Mouse (Mus musculus) naive thymus-derived CD4-positive, alpha-beta T cell, adult 2 months (primary cell): ENCODE data around the gene Cyp2ab1.
"Not testable (repeated sequence)": the region's sequence is repeated elsewhere in the genome, so short reads cannot be mapped to it uniquely, and the experiment has no call there.

ENCODE experiments used
- DNase-seq: peaks from one replicate; pipeline ENCODE4 v3.0.0-alpha.2; 2011; ENCODE audit warnings: low read depth

Cyp2ab1 gene

GRCm38 (mm10) chr16:20325286-20325685 lies at the start of gene Cyp2ab1:
Gene Cyp2ab1, minus strand, starts transcription at chr16:20325404.
- no peak for DNase-seq

DNA sequence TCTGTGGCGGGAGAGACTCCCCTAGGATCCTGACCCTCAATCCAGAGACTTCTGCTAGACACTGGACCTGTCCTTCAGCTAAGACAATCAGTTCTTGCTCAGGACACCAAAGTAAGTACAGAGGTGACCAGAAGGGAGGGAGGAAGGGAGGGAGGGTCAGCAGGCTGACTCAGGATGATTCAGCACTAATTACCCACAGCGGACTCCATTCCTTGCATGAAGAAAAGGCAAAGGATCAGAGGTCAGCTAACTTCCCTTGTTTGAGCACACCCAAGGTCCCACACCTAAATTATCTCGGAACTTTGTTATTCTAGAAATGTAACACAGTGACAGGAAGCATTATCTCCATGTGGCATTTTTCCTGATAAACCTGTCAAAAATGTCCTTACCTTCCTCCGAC lies 46.5 kb upstream of the Cyp2ab1 start:
- DNase-seq, result no peak

- no peak for DNase-seq
These were observed 43.0 kb upstream of the Cyp2ab1 start for GRCm38 (mm10) chr16:20368221-20368620.

DNA sequence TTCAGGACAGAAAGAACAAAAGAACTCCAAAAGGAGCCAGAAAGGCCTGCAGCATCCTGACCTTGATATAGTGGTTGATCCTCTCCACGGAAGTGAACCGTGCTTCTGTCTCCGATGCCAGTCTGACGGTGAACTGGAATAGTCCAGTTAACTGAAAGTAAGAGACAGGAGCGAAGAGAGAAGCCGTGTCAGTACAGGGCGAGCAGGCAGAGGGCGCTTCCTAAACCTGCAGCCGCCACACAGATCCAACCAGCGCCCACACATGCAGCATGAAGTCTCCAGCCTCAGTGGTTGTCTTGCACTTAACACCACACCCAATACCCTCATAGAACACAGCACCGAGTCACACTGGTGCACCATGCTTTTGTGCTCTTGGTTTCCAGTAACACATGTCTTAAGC lies 36.9 kb upstream of the Cyp2ab1 start:
- DNase-seq, result no peak

DNA sequence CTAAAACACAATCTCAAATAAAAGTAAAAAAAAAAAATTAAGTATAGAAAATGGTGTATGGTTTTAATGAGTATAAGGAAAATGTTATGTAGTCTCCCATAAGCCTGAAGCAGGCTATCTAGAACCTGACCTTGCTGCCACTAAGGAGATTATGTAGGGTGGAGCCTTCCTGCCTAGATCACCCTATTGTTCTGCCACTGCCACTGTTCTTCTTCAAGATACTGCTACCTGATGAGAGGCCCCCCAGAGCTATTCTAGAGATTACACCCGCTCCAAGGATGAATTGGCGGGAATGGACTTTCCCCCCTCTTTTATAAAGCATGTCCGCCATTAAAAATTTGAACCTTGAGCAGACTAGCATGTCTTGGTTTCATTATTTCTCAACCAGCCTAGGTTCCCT lies 36.3 kb upstream of the Cyp2ab1 start:
- not testable (repeated sequence) for DNase-seq

GRCm38 (mm10) chr16:20359643-20360295 lies 34.6 kb upstream of the Cyp2ab1 start:
- DNase-seq, result no peak

DNA sequence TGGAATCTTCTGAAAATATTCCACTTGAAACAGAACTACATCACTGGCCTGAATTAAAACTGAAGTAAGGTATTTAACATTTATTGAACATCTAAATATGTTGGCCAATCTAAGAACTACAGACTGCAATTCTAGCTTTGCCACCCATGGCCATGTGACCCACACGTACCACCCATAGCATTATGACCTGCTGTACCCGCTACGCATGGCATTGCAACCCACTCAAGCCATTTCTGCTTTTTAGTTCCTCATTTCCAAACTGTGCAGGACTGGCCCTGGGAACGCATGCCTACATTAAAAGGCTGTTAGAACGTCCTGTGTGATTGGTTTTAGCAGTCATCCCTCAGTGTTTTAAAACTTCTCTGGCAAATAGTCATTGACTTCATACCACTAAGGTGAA lies 32.6 kb upstream of the Cyp2ab1 start:
- DNase-seq, result no peak

DNA sequence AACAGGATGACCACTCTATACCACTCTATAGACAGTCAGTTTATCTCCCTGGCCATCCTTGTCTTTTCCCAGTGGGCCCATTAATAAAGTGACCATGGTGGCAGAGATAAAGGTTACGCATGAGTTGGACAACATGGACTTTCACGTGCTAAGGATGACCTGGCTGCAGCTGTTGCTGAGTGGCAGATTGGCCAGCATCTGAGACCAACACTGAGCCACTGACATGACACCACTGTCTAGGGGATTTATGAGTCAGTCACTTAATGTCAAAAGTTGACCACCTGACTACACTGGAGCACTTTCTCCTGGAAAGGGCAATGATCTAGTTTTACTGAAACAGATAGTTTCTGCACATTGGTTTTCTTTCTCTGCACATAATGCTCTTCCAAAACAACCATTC lies 29.6 kb upstream of the Cyp2ab1 start:
- DNase-seq, result no peak

DNA sequence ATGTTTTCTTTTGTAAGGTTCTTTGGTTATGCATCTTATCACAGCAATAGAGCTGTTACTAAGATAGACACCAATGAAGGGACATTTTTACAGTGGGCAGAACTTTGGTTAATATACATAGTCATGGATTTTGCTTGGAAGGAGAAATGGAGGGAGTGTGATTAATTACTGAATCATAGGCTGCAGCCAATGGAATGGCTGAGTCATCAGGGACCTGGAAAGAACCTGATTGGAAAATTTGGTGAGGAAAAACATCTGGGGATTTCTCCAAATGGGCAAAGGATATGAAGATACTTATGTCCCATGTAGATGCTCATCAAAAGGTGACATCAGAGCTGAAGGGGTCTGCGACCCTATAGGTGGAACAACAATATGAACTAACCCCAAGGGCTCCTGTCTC lies 28.8 kb upstream of the Cyp2ab1 start:
- DNase-seq, result no peak

GRCm38 (mm10) chr16:20345464-20345863 lies 20.3 kb upstream of the Cyp2ab1 start:
- DNase-seq, result no peak

GRCm38 (mm10) chr16:20338616-20339015 lies 13.4 kb upstream of the Cyp2ab1 start:
- no peak for DNase-seq

DNA sequence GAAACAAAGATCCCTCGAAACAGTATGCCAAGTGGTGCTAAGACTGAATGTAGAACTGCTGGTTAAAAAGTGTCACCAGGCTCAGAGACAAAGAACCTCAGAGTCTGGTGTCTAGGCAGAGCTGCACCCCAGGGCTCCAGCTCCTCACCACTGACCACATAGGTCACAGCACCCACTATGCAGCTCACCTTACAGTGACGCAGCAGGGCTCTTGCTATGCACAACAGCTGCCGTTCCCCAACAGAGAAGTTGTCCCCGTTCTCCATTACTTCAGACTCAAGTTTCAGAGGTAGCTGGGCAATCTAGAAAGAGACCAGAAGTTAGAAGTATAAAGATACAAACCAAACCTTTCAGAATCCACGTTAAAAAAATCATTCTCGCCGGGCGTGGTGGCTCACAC lies 9.7 kb upstream of the Cyp2ab1 start:
- DNase-seq, result no peak

- no peak for DNase-seq
These were observed 3.1 kb upstream of the Cyp2ab1 start for GRCm38 (mm10) chr16:20328306-20328705.

DNA sequence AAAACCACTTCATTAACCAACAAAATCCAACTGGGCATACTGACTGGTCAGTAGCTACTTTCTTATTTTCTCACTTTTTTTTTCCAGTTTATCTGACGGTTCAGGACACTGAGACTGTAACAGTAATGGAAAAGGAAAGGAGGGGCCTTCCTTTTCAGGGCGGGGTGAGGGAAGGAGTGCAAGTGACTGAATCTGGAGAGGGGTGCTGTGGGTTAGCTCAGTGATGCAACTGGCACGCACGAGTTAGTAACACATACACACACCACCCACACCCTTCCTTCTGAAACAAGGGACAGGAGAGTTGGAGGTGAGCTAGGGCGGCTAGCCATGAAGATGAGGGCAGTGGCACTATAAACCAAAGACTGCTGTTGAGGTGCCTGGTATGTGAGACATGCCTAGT lies 1.3 kb downstream of the Cyp2ab1 start:
- no peak for DNase-seq

DNA sequence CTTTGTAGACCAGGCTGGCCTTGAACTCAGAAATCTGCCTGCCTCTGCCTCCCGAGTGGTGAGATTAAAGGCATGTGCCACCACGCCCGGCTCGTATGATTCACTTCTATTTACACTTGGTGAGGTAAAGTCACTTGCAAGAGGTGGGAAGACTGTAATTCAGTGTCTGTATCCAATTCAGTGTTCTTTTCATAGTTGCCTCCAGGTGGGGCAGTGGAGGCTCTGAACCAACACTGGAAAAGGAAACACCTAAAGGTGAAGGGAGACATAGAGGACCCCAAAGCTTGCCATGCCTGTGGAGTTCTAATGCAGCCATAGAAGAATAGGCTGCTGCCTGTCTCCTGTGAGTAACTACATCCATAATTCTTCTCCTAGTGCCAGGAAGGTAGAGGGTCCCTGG lies 2.9 kb downstream of the Cyp2ab1 start:
- no peak for DNase-seq

- DNase-seq, result no peak
These were observed 8.4 kb downstream of the Cyp2ab1 start for GRCm38 (mm10) chr16:20316770-20317169.

GRCm38 (mm10) chr16:20315266-20315665 lies 9.9 kb downstream of the Cyp2ab1 start:
- no peak for DNase-seq

DNA sequence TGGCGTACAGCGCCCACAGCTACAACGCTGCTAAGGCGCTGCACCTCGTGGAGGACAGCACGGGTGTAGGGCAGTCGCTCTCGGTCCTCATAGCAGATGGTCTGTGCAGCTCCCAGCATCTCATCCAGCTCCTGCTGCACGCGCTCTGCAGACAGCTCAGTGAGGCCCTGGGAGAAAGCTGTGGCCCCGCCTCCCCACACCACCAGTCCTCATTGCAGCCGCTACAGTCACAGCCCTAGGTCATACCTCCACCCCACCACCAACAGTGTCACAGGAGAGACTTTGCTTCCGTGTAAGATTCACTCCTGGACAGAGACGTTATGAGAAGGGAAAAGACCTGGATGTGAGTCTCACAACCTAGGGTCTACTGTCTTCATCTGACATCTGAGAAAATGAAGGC lies 12.9 kb downstream of the Cyp2ab1 start:
- no peak for DNase-seq

DNA sequence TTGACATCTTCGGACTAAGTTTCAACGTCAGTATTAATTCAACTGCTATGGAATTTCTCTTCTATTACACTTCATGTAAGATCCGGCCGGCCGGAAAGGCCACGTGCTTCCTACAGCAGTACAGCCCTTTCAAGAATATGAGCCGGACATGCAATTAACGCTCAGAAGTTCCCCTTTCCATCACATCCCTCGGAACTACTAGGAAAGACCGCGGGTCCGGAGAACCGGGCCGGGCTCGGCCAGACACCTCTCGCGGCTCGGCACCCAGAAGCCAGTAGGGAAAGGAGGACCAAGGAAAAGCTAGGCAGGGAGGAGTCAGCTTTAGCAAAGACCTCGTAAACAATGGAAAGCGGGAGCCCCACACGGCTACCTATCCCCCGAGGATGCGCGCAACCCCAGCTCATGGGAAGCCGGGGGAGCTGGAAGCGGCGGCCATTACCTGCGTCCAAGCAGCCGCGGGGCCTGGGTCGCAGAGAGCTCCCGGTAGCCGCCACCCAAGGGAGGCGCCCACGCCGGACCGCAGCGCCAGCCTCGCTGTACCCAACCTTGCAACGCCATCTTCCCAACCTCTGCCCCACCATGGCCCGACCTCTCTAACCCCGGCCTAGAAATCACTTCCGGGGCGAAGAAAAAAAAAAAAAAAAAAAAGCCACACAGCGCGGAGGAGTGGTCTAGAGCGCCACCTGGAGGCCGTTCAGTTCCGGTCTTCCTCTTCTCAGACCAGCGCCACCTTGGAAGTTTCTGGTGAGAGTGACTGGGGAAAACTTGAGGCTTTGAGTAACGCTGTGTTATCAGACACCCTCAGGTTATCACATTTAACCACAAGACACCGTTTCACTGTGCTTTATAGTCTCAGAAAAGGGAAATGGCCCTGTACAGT lies 23.2 kb downstream of the Cyp2ab1 start, which contains the start of gene Parl:
Gene Parl, minus strand, starts transcription at position 618 of the 880 bp plus-strand sequence.
- peak; percentile 96 for DNase-seq

DNA sequence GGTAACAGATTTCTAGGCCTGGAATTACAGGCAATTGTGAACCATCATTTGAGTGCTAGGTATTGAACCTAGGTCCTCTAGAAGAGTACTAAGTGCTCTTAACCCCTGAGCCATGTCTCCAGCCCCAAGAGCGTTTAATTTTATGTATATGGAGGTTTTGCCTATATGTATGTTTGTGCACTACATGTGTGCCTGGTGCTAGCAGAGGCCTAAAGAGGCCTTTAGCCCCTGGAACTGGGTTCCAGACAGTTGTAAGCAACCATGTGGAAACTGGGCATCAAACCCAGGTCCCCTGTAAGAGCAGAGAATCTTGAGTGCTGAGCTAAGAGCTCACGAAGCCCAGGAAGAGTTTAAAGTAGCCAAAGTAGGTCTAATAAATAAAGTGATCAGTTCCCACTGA lies 25.1 kb downstream of the Cyp2ab1 start:
- DNase-seq, result no peak

GRCm38 (mm10) chr16:20280238-20280637 lies 45.0 kb downstream of the Cyp2ab1 start:
- DNase-seq, result no peak

- no peak for DNase-seq
These were observed 45.8 kb downstream of the Cyp2ab1 start for GRCm38 (mm10) chr16:20279395-20279794.

- DNase-seq, result no peak
These were observed 52.2 kb downstream of the Cyp2ab1 start for GRCm38 (mm10) chr16:20272994-20273393.
